Mouse (Mus musculus): Measurements from ENCODE around the gene Trp53bp2. TPM values are rescaled to one million over a fixed set of nuclear protein-coding genes. Genes with fewer than 3 reads are reported as not detected.

The Trp53bp2 gene
- polyA plus RNA-seq, 1 experiment from 2014 or later, result 25.7 TPM

DNA sequence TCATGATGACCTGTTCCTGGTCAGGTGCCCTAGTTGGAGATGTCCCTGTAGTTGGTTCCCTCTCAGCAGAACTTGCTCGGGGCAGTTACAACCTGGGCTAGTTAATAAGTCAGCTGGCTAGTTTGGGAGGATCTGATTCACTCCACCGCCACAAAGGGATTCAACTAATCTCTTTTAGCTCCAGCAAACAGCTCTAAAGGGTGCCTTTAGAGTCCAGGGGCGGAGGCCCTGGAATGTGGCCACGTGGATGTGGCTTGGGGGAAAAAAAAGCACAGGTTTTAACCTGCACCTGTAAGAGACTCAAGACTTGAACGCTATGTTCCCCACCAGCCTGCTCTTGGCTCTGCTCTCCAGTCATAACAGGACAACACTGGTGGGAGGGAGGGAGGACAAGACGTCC, 87.7 kb downstream of the Trp53bp2 start:
- 44% methylated on average over 6 of the region's 6 CpGs for WGBS
- H3K27ac ChIP-seq, result no peak overlapping the region
- no peak for ATAC-seq
- H3K36me3 ChIP-seq, result peaks cover 7% of the 10 kb centered on the region; the same call in 1 of the 2 replicates
- no peaks in the 10 kb centered on the region for H3K27me3 ChIP-seq
- H3K4me2 ChIP-seq (replicated peaks), result no peak overlapping the region
- H3K4me1 ChIP-seq (replicated peaks), result peaks cover 21% of the 10 kb centered on the region
- H3K9ac ChIP-seq (replicated peaks), result no peak overlapping the region
- no peak overlapping the region for H3K4me3 ChIP-seq (replicated peaks)
- H3K9me3 ChIP-seq, result no peaks in the 10 kb centered on the region

DNA sequence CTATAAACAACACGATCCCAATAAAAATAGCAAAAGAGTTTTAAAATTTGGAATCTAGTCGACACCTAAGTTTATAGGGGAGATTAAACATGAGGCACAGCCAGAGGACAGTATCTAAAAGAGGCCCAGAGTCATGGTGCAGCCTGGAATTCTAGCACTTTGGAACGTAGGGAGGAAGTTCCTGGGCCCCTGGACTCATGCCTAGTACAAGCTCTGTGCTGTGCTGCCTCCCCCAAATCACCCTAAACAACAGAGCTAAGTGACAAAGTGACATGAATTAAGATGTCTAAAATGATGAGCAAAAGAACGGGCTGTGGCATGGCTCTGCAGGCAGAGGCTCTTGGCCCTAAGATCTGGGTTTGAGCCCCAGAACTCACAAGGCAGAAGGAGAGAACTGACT, 88.8 kb downstream of the Trp53bp2 start:
- Histone ChIP-seq H3K9ac (replicated peaks) (no peak overlapping the region), H3K4me1 (replicated peaks) (peaks cover 21% of the 10 kb centered on the region), H3K4me3 (replicated peaks) (no peak overlapping the region), H3K9me3 (no peaks in the 10 kb centered on the region), H3K4me2 (replicated peaks) (no peak overlapping the region), H3K36me3 (0 out of 2 replicates have a peak, but pooled peaks cover 3% of the 10 kb centered on the region), H3K27me3 (no peaks in the 10 kb centered on the region), H3K27ac (no peak overlapping the region)
- ATAC-seq, result no peak
- 63% methylated on average over 4 of the region's 4 CpGs for WGBS

DNA sequence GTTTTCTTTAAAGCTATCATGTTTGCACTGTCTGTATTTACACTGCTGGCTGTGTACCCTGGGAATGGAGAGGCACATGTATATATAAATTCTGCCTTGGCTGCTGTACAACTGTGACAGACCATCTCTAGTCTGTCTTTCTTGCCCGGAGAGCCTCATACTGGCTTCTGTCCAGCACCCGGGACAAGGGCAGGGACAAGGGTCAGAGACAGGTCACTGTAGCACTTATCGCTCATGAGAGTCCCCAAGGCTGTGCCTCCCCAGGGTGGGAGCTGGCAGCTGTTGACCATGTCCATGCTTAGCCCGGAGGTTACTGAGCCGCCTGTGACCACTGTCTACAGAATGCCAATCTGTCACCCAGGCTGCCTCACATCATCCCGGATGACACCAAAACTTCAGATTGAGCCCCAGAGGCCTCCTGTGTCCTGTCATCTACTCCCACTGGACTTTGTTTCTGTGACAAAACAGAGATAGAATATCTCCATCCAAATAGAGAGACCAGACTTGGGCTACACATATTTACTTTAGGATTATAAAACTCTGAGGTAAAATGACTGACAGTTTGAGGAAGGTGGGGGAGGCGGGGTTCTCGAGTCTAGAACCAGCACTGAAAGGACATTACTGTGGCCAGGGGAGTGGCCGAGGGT, 90.6 kb downstream of the Trp53bp2 start:
- H3K27me3 ChIP-seq, result no peaks in the 10 kb centered on the region
- H3K27ac ChIP-seq, result no peak overlapping the region
- H3K9ac ChIP-seq (replicated peaks), result no peak overlapping the region
- ATAC-seq, result no peak
- no peaks in the 10 kb centered on the region for H3K9me3 ChIP-seq
- peaks cover 17% of the 10 kb centered on the region for H3K4me1 ChIP-seq (replicated peaks)
- no peak overlapping the region for H3K4me3 ChIP-seq (replicated peaks)
- WGBS, result 87% methylated on average over 9 of the region's 9 CpGs
- H3K36me3 ChIP-seq, result 0 out of 2 replicates have a peak, but pooled peaks cover 3% of the 10 kb centered on the region
- no peak overlapping the region for H3K4me2 ChIP-seq (replicated peaks)

DNA sequence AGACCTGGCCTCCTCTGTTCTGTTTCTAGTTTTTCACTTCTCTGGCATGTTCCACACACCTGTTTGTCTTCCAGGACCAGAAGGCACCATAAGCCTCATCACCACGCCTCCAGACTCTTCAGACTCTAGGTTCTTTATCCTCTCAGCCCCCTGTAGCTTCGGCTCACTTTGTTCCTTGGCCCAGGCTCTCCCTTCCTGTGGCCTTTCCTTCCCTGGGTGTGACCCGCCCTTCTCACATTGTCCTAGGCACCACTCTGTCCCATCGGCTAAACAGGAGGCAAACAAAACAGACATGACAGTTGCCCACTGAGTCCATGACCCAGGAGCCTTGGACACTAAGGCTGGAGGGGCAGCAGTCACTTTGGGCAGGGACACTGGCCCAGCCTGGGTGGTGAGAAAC, 91.3 kb downstream of the Trp53bp2 start:
- Histone ChIP-seq H3K27me3 (no peaks in the 10 kb centered on the region), H3K9me3 (no peaks in the 10 kb centered on the region), H3K36me3 (0 out of 2 replicates have a peak, but pooled peaks cover 3% of the 10 kb centered on the region), H3K4me1 (replicated peaks) (peaks cover 16% of the 10 kb centered on the region), H3K27ac (no peak overlapping the region), H3K4me2 (replicated peaks) (no peak overlapping the region), H3K4me3 (replicated peaks) (no peak overlapping the region), H3K9ac (replicated peaks) (no peak overlapping the region)
- 63% methylated on average over 4 of the region's 4 CpGs for WGBS
- ATAC-seq, result no peak

DNA sequence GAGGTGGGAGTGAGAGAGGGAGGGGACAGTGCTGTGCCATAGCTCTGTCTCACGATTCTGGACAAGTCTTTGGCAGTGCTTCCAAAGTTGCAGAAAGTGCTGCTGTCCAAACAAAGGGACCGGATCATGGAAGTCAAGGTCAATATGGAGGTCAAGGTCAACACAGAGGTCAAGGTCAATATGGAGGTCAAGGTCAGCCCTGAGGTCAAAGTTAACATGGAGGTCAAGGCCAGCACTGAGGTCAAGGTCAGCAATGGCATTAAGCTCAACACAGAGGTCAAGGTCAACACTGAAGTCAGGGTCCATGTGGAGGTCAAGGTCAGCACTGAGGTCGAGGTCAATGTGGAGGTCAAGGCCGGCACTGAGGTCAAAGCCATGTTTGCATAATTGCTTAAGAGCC, 91.9 kb downstream of the Trp53bp2 start:
- Histone ChIP-seq H3K27ac (no peak overlapping the region), H3K4me2 (replicated peaks) (no peak overlapping the region), H3K36me3 (0 out of 2 replicates have a peak, but pooled peaks cover 5% of the 10 kb centered on the region), H3K9ac (replicated peaks) (no peak overlapping the region), H3K27me3 (no peaks in the 10 kb centered on the region), H3K4me3 (replicated peaks) (no peak overlapping the region), H3K9me3 (no peaks in the 10 kb centered on the region), H3K4me1 (replicated peaks) (peaks cover 16% of the 10 kb centered on the region)
- no peak for ATAC-seq
- WGBS, result 90% methylated on average over 4 of the region's 4 CpGs

DNA sequence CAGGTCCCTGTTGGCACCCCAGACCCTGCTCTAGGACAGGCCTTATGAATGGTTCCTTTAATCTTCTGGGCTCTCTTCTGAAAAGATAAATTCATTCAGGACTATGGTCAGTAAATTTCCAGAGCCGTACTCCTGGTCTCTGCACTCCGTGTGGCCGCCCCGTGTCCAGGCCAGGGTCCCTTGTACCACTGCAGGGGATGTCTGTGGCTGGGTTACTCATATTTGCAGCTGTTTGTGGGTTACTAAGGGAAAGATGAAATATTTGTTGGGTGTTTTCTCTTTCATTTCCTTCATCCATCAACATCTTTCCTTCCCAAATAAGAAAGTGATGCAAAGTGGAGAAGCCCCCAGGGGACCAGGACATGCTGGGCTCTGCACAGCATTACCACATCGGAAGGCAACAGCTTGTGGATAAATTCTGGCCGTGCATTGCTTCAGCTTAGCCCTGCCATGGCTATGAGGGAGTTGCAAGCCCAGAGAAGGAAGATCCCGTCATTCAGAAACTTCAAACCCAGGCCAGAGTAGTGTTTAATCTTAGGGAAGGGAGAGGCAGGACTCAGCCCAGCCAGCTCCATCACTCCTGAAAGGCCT, 92.9 kb downstream of the Trp53bp2 start:
- H3K27ac ChIP-seq, result no peak overlapping the region
- H3K36me3 ChIP-seq, result peaks cover 13% of the 10 kb centered on the region
- H3K9ac ChIP-seq (replicated peaks), result no peak overlapping the region
- WGBS, result 91% methylated on average over 7 of the region's 7 CpGs
- peaks cover 16% of the 10 kb centered on the region for H3K4me1 ChIP-seq (replicated peaks)
- H3K27me3 ChIP-seq, result no peaks in the 10 kb centered on the region
- ATAC-seq, result no peak
- H3K9me3 ChIP-seq, result no peaks in the 10 kb centered on the region
- no peak overlapping the region for H3K4me2 ChIP-seq (replicated peaks)
- no peak overlapping the region for H3K4me3 ChIP-seq (replicated peaks)

DNA sequence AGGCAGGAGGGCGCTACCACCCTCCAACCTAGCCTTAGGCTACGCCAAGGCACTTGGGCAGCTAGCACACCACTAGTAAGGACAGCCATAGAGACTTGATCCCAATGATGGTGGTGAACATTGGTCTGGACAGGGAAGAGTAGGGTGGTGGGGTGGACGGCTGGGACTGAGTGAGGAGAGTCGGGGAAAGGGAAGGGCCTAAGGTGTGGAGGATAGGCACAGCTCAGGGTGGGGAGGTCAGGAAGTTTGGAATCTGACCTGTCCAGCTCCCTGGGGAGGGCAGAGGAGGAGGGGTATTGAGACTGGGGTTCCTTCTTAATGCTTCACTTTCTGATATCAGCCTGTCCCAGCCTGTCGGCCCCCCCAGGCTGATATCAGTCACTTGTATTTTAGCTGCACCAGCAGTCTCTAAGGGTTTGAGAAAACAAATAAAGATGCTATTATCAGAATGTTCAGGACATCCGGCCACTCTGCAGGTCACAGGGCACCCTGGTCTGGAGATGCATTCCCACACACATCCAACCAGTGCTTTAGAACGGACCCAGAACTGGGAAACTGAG, 93.6 kb downstream of the Trp53bp2 start:
- WGBS, result 84% methylated on average over 7 of the region's 7 CpGs
- Histone ChIP-seq H3K4me2 (replicated peaks) (no peak overlapping the region), H3K27me3 (no peaks in the 10 kb centered on the region), H3K4me1 (replicated peaks) (peaks cover 12% of the 10 kb centered on the region), H3K9ac (replicated peaks) (no peak overlapping the region), H3K9me3 (no peaks in the 10 kb centered on the region), H3K4me3 (replicated peaks) (no peak overlapping the region), H3K27ac (no peak overlapping the region), H3K36me3 (peaks cover 13% of the 10 kb centered on the region)
- ATAC-seq, result no peak

DNA sequence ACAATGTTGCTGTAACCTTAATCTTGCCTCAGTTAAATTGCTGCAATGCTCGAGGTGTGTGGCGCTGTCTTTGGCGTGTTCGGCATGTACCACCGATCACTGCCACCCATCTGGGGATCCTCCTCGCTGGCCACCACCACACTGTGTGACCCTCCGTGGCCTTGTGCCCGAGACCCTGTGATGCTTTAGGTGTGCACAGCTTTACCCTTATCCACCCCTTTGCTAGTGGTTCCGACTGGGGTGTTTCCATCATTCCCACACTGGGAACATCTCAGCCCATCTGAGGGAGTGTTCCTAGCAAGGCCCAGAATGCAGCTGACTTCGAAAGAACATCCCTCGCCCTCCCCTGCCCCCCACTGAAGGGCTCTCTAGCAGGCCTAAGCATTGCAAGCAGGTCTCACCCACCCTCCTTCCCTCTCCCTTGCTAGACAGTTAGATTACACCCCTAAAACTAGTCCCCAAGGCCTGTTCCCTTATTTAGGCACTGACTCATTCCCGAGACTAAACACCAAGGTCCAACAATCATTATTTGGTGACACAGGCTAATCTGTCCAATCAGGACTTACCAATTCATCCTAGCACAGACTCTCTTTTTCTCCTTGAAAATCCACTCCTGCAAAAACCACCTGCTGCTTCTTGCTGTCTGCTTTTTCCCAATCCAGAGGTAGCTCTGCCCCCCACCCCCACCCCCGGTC, 94.4 kb downstream of the Trp53bp2 start:
- 80% methylated on average over 13 of the region's 13 CpGs for WGBS
- H3K27me3 ChIP-seq, result no peaks in the 10 kb centered on the region
- H3K4me1 ChIP-seq (replicated peaks), result peaks cover 12% of the 10 kb centered on the region
- H3K36me3 ChIP-seq, result peaks cover 13% of the 10 kb centered on the region
- no peak overlapping the region for H3K4me2 ChIP-seq (replicated peaks)
- no peak overlapping the region for H3K9ac ChIP-seq (replicated peaks)
- ATAC-seq, result no peak
- H3K27ac ChIP-seq, result no peak overlapping the region
- H3K9me3 ChIP-seq, result no peaks in the 10 kb centered on the region
- no peak overlapping the region for H3K4me3 ChIP-seq (replicated peaks)

DNA sequence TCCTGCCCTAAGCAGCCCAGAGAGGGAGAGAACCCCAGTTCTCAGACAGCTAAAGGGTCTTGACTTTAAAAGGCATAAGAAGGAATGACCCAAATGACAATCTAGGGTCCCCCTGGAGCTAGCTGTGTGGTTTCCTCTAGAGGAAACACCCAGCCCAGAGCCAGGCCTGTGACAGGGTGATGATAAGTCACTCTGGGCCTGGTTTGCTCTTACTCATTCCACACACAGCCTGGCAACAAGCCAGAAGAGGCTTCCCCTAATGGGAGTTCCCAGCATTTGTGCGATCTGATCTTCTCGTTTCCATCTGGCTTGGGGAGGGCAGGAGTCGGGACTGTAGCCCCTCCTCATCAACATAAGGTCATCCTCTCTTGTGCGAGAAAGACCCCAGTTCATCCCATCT, 95.3 kb downstream of the Trp53bp2 start:
- Histone ChIP-seq H3K9me3 (no peaks in the 10 kb centered on the region), H3K27me3 (no peaks in the 10 kb centered on the region), H3K4me3 (replicated peaks) (no peak overlapping the region), H3K36me3 (peaks cover 17% of the 10 kb centered on the region), H3K4me1 (replicated peaks) (peaks cover 12% of the 10 kb centered on the region), H3K4me2 (replicated peaks) (no peak overlapping the region), H3K9ac (replicated peaks) (no peak overlapping the region), H3K27ac (no peak overlapping the region; the same call in 1 of the 2 replicates)
- 20% methylated on average over 4 of the region's 4 CpGs for WGBS
- no peak for ATAC-seq

DNA sequence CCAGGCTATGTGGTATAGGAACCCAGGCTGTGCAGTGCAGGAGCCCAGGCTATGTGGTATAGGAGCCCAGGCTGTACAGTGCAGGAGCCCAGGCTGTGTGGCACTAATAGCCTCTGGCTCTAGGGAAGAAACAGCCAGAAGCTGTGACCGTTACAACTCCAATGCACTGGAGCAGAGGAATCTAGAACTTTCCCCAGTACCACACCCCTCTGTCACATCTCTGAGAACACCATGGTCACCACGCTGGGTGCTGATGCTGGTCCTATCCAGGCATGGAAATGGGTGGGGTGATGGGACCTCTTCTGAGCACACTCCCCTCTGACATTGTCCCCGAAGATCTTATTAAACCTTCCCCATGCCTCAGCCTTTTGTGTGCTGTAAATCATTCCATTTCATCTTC, 96.3 kb downstream of the Trp53bp2 start:
- ATAC-seq, result peak; percentile 62; the same call in 1 of the 2 replicates
- 93% methylated on average over 3 of the region's 3 CpGs for WGBS

DNA sequence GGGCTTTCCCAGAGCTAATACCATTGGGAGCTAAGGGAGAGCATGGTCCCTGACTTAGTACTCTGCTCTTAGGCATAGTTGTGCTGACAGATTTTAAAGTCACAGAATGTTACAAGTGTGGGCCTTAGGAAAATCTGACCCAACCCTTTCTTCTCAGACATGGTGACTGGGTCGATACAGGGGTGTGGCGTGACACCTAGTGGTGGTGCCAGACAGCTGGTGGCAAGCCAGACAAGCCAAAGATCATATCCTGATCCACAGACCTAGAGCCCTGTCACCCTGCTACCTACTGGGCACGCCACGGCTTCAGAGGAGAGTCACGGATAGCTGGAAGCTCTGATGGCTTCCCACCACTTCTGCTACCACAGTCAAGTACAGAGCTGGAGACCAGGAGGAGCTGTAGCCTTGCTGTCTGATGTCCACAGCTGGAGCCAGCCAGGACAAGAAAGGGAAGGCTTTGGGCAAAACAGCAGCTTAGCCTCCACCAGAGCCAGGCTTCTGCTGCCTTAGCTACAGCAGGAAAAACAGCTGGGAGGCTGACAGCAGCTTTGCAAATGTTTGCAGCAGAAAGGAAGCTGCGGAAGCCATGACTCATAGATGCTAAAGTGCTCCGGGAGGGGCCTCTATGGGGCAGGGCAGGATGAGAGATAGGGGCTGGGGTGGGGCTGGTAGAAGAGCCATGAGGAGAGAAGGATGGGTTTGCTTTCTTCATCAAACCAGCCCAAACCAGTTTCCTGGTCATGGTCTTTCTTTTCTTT, 97.4 kb downstream of the Trp53bp2 start:
- no peaks in the 10 kb centered on the region for H3K27me3 ChIP-seq
- H3K4me2 ChIP-seq (replicated peaks), result no peak overlapping the region
- H3K36me3 ChIP-seq, result peaks cover 35% of the 10 kb centered on the region
- peaks cover 12% of the 10 kb centered on the region for H3K4me1 ChIP-seq (replicated peaks)
- H3K9me3 ChIP-seq, result no peaks in the 10 kb centered on the region
- H3K4me3 ChIP-seq (replicated peaks), result no peak overlapping the region
- WGBS, result 65% methylated on average over 7 of the region's 7 CpGs
- ATAC-seq, result no peak
- H3K27ac ChIP-seq, result no peak overlapping the region
- H3K9ac ChIP-seq (replicated peaks), result no peak overlapping the region

More for the DNA sequence above, 96.3 kb downstream of the Trp53bp2 start:
- H3K36me3 ChIP-seq, result peaks cover 24% of the 10 kb centered on the region
- H3K4me1 ChIP-seq (replicated peaks), result peaks cover 12% of the 10 kb centered on the region
- no peaks in the 10 kb centered on the region for H3K9me3 ChIP-seq
- no peak overlapping the region for H3K9ac ChIP-seq (replicated peaks)
- no peaks in the 10 kb centered on the region for H3K27me3 ChIP-seq
- H3K4me3 ChIP-seq (replicated peaks), result no peak overlapping the region
- H3K4me2 ChIP-seq (replicated peaks), result no peak overlapping the region
- H3K27ac ChIP-seq, result no peak overlapping the region

Data from midbrain, embryonic 13.5 days (tissue).